Mouse (Mus musculus): ENCODE measurements around the gene Pth1r.

DNA sequence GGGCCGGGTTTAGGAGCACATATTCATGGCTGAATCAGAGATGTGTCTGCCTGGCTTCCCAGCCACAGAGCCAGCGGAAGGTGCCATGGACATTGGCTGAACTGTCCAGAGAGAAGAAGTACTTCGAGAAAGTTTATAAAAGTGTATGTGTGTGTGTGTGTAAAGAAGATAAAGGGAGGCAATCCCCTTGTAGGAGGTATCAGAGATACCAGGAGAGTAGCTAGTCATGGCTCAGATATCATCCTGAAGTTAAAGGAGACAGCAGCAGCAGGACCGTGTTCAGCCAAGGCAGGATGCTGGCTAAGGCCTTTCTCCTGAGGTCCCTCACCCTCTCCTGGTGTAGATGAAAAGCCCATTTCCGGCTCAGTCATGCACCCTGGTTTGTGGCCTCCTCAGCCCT is 4.5 kb upstream of the Pth1r start:
- TF ChIP-seq CTCF (IDR thresholded peaks at IDR 0.05; ENCODE audit: low read depth, low read length): no peak
- no peak for TF ChIP-seq POLR2A (IDR thresholded peaks at IDR 0.05; ENCODE audit: insufficient read depth, low read length)
- no peak for TF ChIP-seq EP300 (IDR thresholded peaks at IDR 0.05; ENCODE audit: insufficient read depth, low read depth, low read length)
